Mouse (Mus musculus) CH12.LX (cell line): Measurements from ENCODE around the gene Rpl36al. TPM values are rescaled to one million over a fixed set of nuclear protein-coding genes. Genes with fewer than 3 reads are reported as not detected.

Experiments used
- DNase-seq: peaks from one replicate; pipeline ENCODE4 v3.0.0-alpha.2; 2013; ENCODE audit errors: extremely low read depth
- H3K27ac ChIP-seq: 2 replicates; pipeline ENCODE4 v1.5.1; 2012; ENCODE audit warnings: low read depth, mild to moderate bottlenecking, control low read depth, moderate library complexity; ENCODE audit not compliant: insufficient read depth
- H3K27me3 ChIP-seq: replicated peaks from 2 replicates; pipeline ENCODE3; 2012; ENCODE audit warnings: inconsistent platforms
- H3K36me3 ChIP-seq, 2 experiments: replicated peaks in 1 of 2; 2 replicates each; pipeline versions ENCODE3 to v1.6.1; 2012; ENCODE audit warnings: inconsistent platforms in 1 of 2, low read length in 1 of 2, mild to moderate bottlenecking in 1 of 2, mixed read lengths in 1 of 2, moderate library complexity in 1 of 2; ENCODE audit not compliant: control insufficient read depth in 1 of 2, insufficient read depth in 1 of 2
- H3K4me1 ChIP-seq, 2 experiments: 2 replicates each; pipeline ENCODE4 v1.6.1; 2012; ENCODE audit warnings: inconsistent platforms in 1 of 2, moderate library complexity in 1 of 2; ENCODE audit not compliant: insufficient read depth in 2 of 2, control insufficient read depth in 1 of 2
- H3K4me2 ChIP-seq: 2 replicates; pipeline ENCODE4 v1.6.1; 2012; ENCODE audit warnings: low read depth, mild to moderate bottlenecking, control low read depth; ENCODE audit not compliant: poor library complexity, insufficient read depth, severe bottlenecking
- H3K4me3 ChIP-seq, 3 experiments: fragments of 150-350 bp in 1 of 3; sonication (generic) in 1 of 3; replicated peaks in 1 of 3; 2 replicates each; pipeline versions ENCODE3 to v1.5.1; 2011 to 2012; ENCODE audit warnings: low read depth in 2 of 3, low read length in 2 of 3, mild to moderate bottlenecking in 2 of 3, moderate library complexity in 2 of 3, control low read depth in 1 of 3, improper control_type of control experiment in 1 of 3, inconsistent platforms in 1 of 3, mixed read lengths in 1 of 3; ENCODE audit not compliant: poor library complexity in 1 of 3
- H3K79me2 ChIP-seq: replicated peaks from 2 replicates; pipeline ENCODE4 v1.6.1; 2012; ENCODE audit warnings: mild to moderate bottlenecking, moderate library complexity; ENCODE audit not compliant: control insufficient read depth, poor library complexity, insufficient read depth, severe bottlenecking; ENCODE audit errors: extremely low read depth
- H3K9ac ChIP-seq: 2 replicates; pipeline ENCODE4 v1.6.1; 2012; ENCODE audit warnings: low read depth, mild to moderate bottlenecking, control low read depth, moderate library complexity; ENCODE audit not compliant: insufficient read depth
- H3K9me3 ChIP-seq: replicated peaks from 2 replicates; pipeline ENCODE3; 2012; ENCODE audit warnings: low read length, inconsistent platforms, mixed read lengths
- BHLHE40 ChIP-seq: IDR thresholded peaks from 2 replicates; pipeline ENCODE4 v1.6.1; 2011; ENCODE audit warnings: mild to moderate bottlenecking, low read depth, low read length, improper control_type of control experiment
- CHD1 ChIP-seq: IDR thresholded peaks from 2 replicates; pipeline ENCODE4 v1.6.1; 2012; ENCODE audit warnings: low read depth, low read length, improper control_type of control experiment, inconsistent platforms
- CHD2 ChIP-seq: IDR thresholded peaks from 2 replicates; pipeline ENCODE4 v1.6.1; 2011; ENCODE audit warnings: low read length, improper control_type of control experiment
- CTCF ChIP-seq, 2 experiments: IDR thresholded peaks in 1 of 2; conservative IDR thresholded peaks in 1 of 2; 2 replicates each; pipeline ENCODE4 v1.5.1; 2011 to 2012; ENCODE audit warnings: low read depth in 2 of 2, low read length in 2 of 2, improper control_type of control experiment in 1 of 2, inconsistent platforms in 1 of 2, mild to moderate bottlenecking in 1 of 2, moderate library complexity in 1 of 2
- E2F4 ChIP-seq: IDR thresholded peaks from 2 replicates; pipeline ENCODE4 v1.6.1; 2011; ENCODE audit warnings: low read depth, low read length, improper control_type of control experiment; ENCODE audit not compliant: insufficient replicate concordance
- ELF1 ChIP-seq: IDR thresholded peaks from 2 replicates; pipeline ENCODE4 v1.6.1; 2014; ENCODE audit warnings: low read depth, mild to moderate bottlenecking, inconsistent platforms, low read length, improper control_type of control experiment
- EP300 ChIP-seq: IDR thresholded peaks from 2 replicates; pipeline ENCODE4 v1.6.1; 2011; ENCODE audit warnings: low read length, improper control_type of control experiment
- ETS1 ChIP-seq: conservative IDR thresholded peaks from 2 replicates; pipeline ENCODE4 v1.6.1; 2012; ENCODE audit warnings: low read depth, mild to moderate bottlenecking, inconsistent platforms, low read length, improper control_type of control experiment, moderate library complexity
- GABPA ChIP-seq: IDR thresholded peaks from 2 replicates; pipeline ENCODE4 v1.6.1; 2012; ENCODE audit warnings: low read depth, low read length, improper control_type of control experiment, inconsistent platforms; ENCODE audit not compliant: insufficient replicate concordance
- HCFC1 ChIP-seq: IDR thresholded peaks from 2 replicates; pipeline ENCODE4 v1.6.1; 2012; ENCODE audit warnings: low read depth, mild to moderate bottlenecking, inconsistent platforms, low read length, improper control_type of control experiment
- JUN ChIP-seq: IDR thresholded peaks from 2 replicates; pipeline ENCODE4 v1.6.1; 2011; ENCODE audit warnings: low read depth, mild to moderate bottlenecking, low read length, improper control_type of control experiment, moderate library complexity; ENCODE audit not compliant: insufficient read depth
- MAX ChIP-seq: IDR thresholded peaks from 2 replicates; pipeline ENCODE4 v1.6.1; 2011; ENCODE audit warnings: low read length, improper control_type of control experiment
- MAZ ChIP-seq: IDR thresholded peaks from 2 replicates; pipeline ENCODE4 v1.6.1; 2012; ENCODE audit warnings: low read depth, mild to moderate bottlenecking, inconsistent platforms, low read length, improper control_type of control experiment, moderate library complexity
- MEF2A ChIP-seq: IDR thresholded peaks from 2 replicates; pipeline ENCODE4 v1.6.1; 2014; ENCODE audit warnings: low read depth, mild to moderate bottlenecking, inconsistent platforms, low read length, improper control_type of control experiment, borderline replicate concordance
- MXI1 ChIP-seq: IDR thresholded peaks from 2 replicates; pipeline ENCODE4 v1.6.1; 2011; ENCODE audit warnings: mild to moderate bottlenecking, low read depth, low read length, improper control_type of control experiment
- MYC ChIP-seq: IDR thresholded peaks from 2 replicates; pipeline ENCODE4 v1.6.1; 2011; ENCODE audit warnings: low read depth, mild to moderate bottlenecking, improper control_type of control experiment, low read length
- NELFE ChIP-seq: IDR thresholded peaks from 2 replicates; pipeline ENCODE4 v1.6.1; 2011; ENCODE audit warnings: low read depth, low read length, improper control_type of control experiment
- NRF1 ChIP-seq: IDR thresholded peaks from 2 replicates; pipeline ENCODE4 v1.6.1; 2014; ENCODE audit warnings: low read depth, mild to moderate bottlenecking, inconsistent platforms, low read length, improper control_type of control experiment, moderate library complexity
- PAX5 ChIP-seq: IDR thresholded peaks from 2 replicates; pipeline ENCODE4 v1.6.1; 2012; ENCODE audit warnings: low read length, inconsistent platforms, mixed read lengths
- POLR2A ChIP-seq: IDR thresholded peaks from 2 replicates; pipeline ENCODE4 v1.6.1; 2011; ENCODE audit warnings: low read depth, mild to moderate bottlenecking, improper control_type of control experiment, low read length
- POLR2AphosphoS2 ChIP-seq: IDR thresholded peaks from 2 replicates; pipeline ENCODE4 v1.6.1; 2011; ENCODE audit warnings: low read depth, low read length, improper control_type of control experiment
- RAD21 ChIP-seq: IDR thresholded peaks from 2 replicates; pipeline ENCODE4 v1.6.1; 2011; ENCODE audit warnings: low read depth, mild to moderate bottlenecking, low read length, improper control_type of control experiment, moderate library complexity
- RCOR1 ChIP-seq: conservative IDR thresholded peaks from 2 replicates; pipeline ENCODE4 v1.6.1; 2012; ENCODE audit warnings: low read depth, mild to moderate bottlenecking, inconsistent platforms, low read length, improper control_type of control experiment
- SIN3A ChIP-seq: IDR thresholded peaks from 2 replicates; pipeline ENCODE4 v1.6.1; 2012; ENCODE audit warnings: low read length, improper control_type of control experiment, inconsistent platforms
- TBP ChIP-seq: conservative IDR thresholded peaks from 2 replicates; pipeline ENCODE4 v1.6.1; 2011; ENCODE audit warnings: low read depth, low read length, improper control_type of control experiment
- UBTF ChIP-seq: IDR thresholded peaks from 2 replicates; pipeline ENCODE4 v1.6.1; 2012; ENCODE audit warnings: low read depth, mild to moderate bottlenecking, inconsistent platforms, low read length, improper control_type of control experiment, moderate library complexity
- USF1 ChIP-seq: IDR thresholded peaks from 2 replicates; pipeline ENCODE4 v1.6.1; 2014; ENCODE audit warnings: low read depth, mild to moderate bottlenecking, inconsistent platforms, low read length, improper control_type of control experiment
- USF2 ChIP-seq: conservative IDR thresholded peaks from 2 replicates; pipeline ENCODE4 v1.6.1; 2011; ENCODE audit warnings: low read depth, low read length, improper control_type of control experiment
- ZMIZ1 ChIP-seq: IDR thresholded peaks from 2 replicates; pipeline ENCODE4 v1.6.1; 2012; ENCODE audit warnings: low read depth, mild to moderate bottlenecking, inconsistent platforms, low read length, improper control_type of control experiment
- ZNF384 ChIP-seq: IDR thresholded peaks from 2 replicates; pipeline ENCODE4 v1.6.1; 2012; ENCODE audit warnings: low read depth, low read length, improper control_type of control experiment, inconsistent platforms
- dilution Hi-C: fragments of 300-500 bp; cut with MboI; formaldehyde crosslinking; loops from 2 replicates; pipeline ENCODE4 v1.14.3; 2020; ENCODE audit warnings: low sequenced_read_pairs; ENCODE audit not compliant: extremely low pct_unique_long_range_greater_than_20kb, extremely low pct_ligation_motif_present
- in situ Hi-C: fragments of 300-500 bp; cut with MboI; formaldehyde crosslinking; loops from 3 replicates; pipeline ENCODE4 v1.14.3; 2019; ENCODE audit warnings: low sequenced_read_pairs, low pct_ligation_motif_present, low pct_unique_long_range_greater_than_20kb, mixed read lengths
- polyA plus RNA-seq: library from polyadenylated mRNA; unstranded; fragments of >175 nt; gene quantifications from 2 replicates; pipeline ENCODE4 v1.2.1, GENCODE M21; 2012; ENCODE audit warnings: low read depth; ENCODE audit not compliant: insufficient read length
- total RNA-seq, 2 experiments: library from RNA; depleted of rRNA; stranded (reverse); fragments of 300-350 nt in 1 of 2; fragments of >200 nt in 1 of 2; gene quantifications; 2 replicates each; pipeline ENCODE4 v1.2.3; 2012 to 2014

Rpl36al gene
- total and polyA plus RNA-seq, 3 experiments = 828 to 1,571 (median 1,263) TPM

GRCm38 (mm10) chr12:69185371-69185770 lies 1.5 kb upstream of the Rpl36al start:
- DNase-seq = peak; percentile 35
- H3K4me2 ChIP-seq = peak overlapping the region; percentile 74
- TF ChIP-seq PAX5 = no peak
- no peak for TF ChIP-seq MYC
- TF ChIP-seq MEF2A = no peak
- TF ChIP-seq ZMIZ1 = no peak
- no peak for TF ChIP-seq ETS1
- TF ChIP-seq MAX = no peak
- no peak for TF ChIP-seq E2F4
- TF ChIP-seq NRF1 = no peak
- TF ChIP-seq UBTF = no peak
- no peak for TF ChIP-seq CTCF (conservative IDR thresholded peaks at IDR 0.05 in 1 of 2, IDR thresholded peaks at IDR 0.05 in 1 of 2; ENCODE audit: low read depth in 2 of 2, low read length in 2 of 2)
- no peak for TF ChIP-seq SIN3A
- no peak for TF ChIP-seq GABPA
- TF ChIP-seq RCOR1 = no peak
- TF ChIP-seq RAD21 = no peak
- H3K4me3 ChIP-seq = peak overlapping the region; percentile 64 to 89 (median 75)
- peaks cover 7 to 21% of the 10 kb centered on the region in 2 experiments; a peak in 3 of 4 replicates for H3K4me1 ChIP-seq
- in situ Hi-C loops = no loop called here
- H3K9ac ChIP-seq = peak overlapping the region; percentile 88
- dilution Hi-C loops = no loop called here
- H3K27ac ChIP-seq = peak overlapping the region; percentile 72; the same call in 1 of the 2 replicates
- H3K27me3 ChIP-seq = no peaks in the 10 kb centered on the region
- H3K9me3 ChIP-seq = no peaks in the 10 kb centered on the region
- peaks cover 24 to 48% of the 10 kb centered on the region in 2 experiments for H3K36me3 ChIP-seq
- H3K79me2 ChIP-seq = peaks cover 56% of the 10 kb centered on the region

GRCm38 (mm10) chr12:69184342-69185295 lies 736 bp upstream of the Rpl36al start:
- H3K4me1 ChIP-seq = peaks cover 7 to 21% of the 10 kb centered on the region in 2 experiments; a peak in 3 of 4 replicates
- in situ Hi-C loops = no loop called here

More at GRCm38 (mm10) chr12:69184342-69185295, 736 bp upstream of the Rpl36al start:
- no peaks in the 10 kb centered on the region for H3K27me3 ChIP-seq
- peaks cover 56% of the 10 kb centered on the region for H3K79me2 ChIP-seq
- TF ChIP-seq EP300 (no peak), ELF1 (0 out of 2 replicates have a peak, but pooled peaks have one; percentile 3), HCFC1 (no peak), RCOR1 (no peak), USF2 (no peak), NELFE (no peak), JUN (no peak), MXI1 (no peak), NRF1 (no peak), ZMIZ1 (no peak), POLR2A (no peak), CHD2 (no peak), SIN3A (no peak; the same call in 1 of the 2 replicates), CHD1 (no peak), BHLHE40 (no peak), USF1 (no peak), ZNF384 (no peak), MAZ (no peak; the same call in 1 of the 2 replicates), TBP (no peak), E2F4 (no peak), MAX (peak; percentile 17; the same call in 1 of the 2 replicates), MEF2A (peak; percentile 14; the same call in 1 of the 2 replicates), ETS1 (no peak), POLR2AphosphoS2 (no peak)
- peak; percentile 35 for DNase-seq
- H3K36me3 ChIP-seq = peaks cover 18 to 44% of the 10 kb centered on the region in 2 experiments
- H3K9me3 ChIP-seq = no peaks in the 10 kb centered on the region
- dilution Hi-C loops = no loop called here
- peak overlapping the region; percentile 74 for H3K4me2 ChIP-seq
- peak overlapping the region; percentile 72 for H3K27ac ChIP-seq
- H3K4me3 ChIP-seq = peak overlapping the region; percentile 64 to 89 (median 75)
- peak overlapping the region; percentile 88 for H3K9ac ChIP-seq
